Mouse (Mus musculus) cerebellum, adult 9-11 months (tissue): ENCODE measurements around the gene Odf3l2.

Experiments
- DNase-seq: peaks from one replicate; pipeline ENCODE4 v3.0.0; 2022

The Odf3l2 gene

DNA sequence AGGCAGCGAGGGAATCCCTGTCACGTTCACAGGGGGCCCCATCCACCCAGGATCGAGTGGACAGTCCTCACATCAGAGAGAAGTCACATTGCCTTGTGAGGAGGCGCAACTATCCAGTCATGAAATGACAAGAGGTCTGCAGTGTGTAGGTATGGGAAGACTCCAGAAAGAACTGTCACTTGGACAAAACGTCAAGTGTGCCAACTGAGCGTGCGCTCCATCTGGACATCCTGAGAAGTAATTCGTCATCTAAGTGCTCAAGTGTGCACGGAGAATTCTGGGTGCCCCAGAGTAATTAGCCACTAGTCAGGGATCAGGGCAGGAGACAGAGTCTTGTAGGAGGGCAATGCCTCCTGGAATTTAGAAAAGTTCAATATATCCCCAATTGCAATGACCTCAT, 20.1 kb downstream of the Odf3l2 start:
- DNase-seq, result no peak

GRCm38 (mm10) chr10:79623950-79624349, 21.6 kb downstream of the Odf3l2 start:
- DNase-seq, result no peak

DNA sequence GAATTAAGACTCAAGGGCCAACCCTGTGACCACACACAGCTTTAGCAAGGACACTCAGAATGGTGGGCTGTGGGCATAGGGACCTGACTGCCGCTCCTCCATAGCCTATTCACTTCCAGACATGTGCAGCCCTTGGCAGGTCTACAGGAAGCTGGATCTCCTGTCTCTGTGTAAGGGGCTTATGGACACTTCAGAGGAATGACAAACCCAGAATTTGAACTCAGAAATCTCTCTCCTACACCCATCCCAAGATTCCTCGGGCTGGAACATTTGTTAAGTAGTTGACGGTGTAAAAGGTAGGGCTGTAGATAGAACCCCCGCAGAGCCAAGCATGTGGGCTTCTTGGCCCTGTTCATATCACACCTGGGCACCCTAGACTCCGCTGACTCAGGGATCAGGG, 29.2 kb downstream of the Odf3l2 start:
- DNase-seq, result no peak

DNA sequence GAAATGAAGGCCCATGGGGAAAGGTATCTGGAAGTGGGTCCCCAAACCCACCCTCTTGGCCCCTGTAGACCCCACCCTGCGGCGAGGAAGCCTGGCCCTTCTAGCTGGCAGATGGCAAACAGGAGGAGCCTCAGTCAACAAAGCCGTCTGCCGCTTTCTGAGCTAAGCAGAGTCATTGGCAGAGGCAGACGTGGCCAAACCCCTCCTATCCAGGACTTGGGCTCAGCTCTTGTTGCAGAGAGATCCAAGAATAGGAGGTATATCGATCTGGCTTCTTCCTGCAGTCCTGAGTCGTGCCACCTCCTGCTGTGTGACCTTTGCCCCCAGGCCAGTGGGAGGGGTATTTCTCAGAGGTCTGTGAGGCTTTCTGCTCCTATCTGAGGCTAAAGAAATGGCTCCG, 29.7 kb downstream of the Odf3l2 start:
- DNase-seq, result peak; percentile 67

- no peak for DNase-seq
Observed at GRCm38 (mm10) chr10:79614305-79614643, 31.3 kb downstream of the Odf3l2 start.

DNA sequence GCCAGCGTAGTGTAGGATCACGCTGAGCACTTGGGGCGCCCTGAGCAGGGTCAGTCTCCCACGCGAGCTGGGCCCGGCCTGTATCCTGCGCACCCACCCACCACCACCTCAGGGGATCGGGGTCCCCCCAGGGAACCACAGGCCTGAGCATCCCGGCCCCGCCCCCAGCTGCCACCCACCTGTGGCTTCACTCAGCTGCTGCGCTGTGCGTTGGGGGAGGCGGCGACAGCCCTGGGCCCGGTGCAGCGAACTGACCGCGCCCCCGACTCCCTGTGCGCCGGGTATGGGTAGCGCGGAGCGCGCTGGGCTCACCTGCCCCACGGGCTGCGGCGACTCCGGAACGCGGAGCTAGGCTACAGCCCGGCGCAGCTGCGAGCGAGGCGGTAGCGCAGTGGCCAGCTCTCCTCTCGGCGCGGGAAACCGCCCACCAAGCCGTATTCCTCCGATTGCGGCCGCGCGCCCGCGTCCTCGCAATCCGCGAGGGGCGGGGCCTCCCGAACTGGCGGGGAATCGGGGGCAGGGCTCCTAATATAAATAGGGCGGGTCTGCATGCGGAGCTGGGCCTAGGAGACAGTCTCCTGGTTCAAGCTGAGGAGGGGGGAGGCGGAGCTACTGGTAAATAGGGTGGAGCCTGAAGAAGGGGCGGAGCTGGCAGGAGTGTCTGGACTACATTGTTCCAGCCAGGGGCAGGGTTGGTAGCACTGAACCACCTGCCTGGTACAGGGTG, 31.8 kb downstream of the Odf3l2 start, which contains the start of gene C2cd4c:
TSS of gene C2cd4c (minus strand) at position 448 of the 727 bp plus-strand sequence.
- DNase-seq, result peak; percentile 86

DNA sequence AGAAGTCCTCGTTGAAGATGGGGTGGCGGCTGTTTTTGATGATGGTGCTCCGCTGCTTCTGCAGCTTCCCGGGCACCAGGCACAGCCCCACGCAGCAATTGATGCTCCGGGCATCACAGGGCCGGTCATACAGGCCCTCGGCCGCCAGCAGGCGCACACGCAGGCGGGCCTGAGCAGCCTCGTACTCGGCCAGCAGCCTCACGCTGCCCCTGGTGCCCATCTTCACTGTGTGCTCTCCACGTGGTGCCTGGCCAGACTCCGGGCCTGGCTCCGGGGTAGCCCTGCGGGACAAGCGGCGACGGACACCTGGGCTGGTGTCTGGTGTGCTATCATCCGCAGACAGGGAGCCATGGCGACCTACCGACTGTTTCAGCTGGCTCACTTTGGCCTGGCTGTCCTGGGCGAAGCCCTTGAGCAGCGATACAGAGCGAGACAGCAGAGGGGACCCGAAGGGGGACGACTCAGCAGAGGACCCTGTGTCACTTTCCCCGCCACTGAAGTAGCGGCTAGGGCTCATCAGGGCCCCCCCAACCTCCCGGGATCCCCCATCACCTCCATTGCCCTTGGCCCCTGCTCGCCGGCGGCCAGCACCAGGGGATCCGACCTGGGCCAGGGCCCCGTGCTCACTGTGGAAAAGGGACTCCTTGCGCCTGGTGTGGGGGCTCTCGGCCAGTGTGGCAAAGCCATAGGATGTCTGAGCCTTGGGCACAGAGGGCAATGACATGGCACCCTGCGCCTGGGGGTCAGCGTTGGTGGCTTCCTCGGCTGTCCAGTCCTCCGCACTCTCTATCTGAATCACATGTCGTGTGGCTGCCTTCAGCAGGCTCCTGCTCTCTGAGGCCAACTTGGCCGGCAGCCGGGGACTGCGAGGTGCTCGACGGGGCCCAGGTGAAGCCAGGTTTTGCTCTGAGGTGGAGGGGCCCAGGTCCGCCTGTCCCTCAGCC, 33.1 kb downstream of the Odf3l2 start:
- DNase-seq, result peak; percentile 49

GRCm38 (mm10) chr10:79611296-79611695, 34.2 kb downstream of the Odf3l2 start:
- DNase-seq, result no peak

- DNase-seq, result no peak
Observed at GRCm38 (mm10) chr10:79609276-79609675, 36.3 kb downstream of the Odf3l2 start.

DNA sequence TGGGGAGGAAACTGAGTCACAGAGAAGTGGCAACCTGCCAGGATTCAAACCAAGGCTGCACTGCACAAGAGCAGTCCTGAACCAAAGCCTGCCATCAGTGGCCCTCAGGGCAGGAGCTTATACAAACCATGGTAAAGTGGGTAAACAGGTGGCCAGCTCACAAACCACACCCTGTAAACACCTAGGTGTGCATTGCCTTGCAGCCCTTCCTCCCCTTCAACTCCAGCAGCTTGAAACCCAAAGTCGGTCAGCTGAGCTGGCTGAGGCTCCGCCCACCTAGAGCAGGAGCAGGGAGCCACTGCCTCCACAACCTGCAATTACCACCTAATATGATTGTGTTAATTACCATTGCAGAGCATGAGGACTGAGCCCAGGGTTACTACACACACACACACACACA, 37.6 kb downstream of the Odf3l2 start:
- DNase-seq, result no peak

- no peak for DNase-seq
Observed at GRCm38 (mm10) chr10:79606537-79606936, 39.0 kb downstream of the Odf3l2 start.

GRCm38 (mm10) chr10:79597936-79598230, 47.7 kb downstream of the Odf3l2 start:
- DNase-seq, result no peak

- DNase-seq, result no peak
Observed at GRCm38 (mm10) chr10:79597051-79597935, 48.2 kb downstream of the Odf3l2 start.

DNA sequence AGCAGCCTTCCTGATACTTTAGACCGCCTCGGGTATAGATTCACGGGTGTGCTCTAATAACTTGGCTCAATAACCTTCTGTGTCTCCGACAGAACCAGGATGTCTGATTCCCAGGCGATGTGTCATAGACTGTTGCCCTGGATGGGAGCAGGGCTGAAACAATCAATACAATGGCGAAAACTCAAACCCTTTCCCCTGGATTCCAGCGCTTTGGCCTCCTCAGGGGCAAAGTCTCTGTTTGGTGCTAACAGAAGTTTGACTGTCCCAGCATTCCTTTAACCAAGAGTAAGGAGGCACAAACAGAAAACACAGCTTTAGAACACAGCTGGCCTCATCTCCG, 50.0 kb downstream of the Odf3l2 start:
- no peak for DNase-seq

GRCm38 (mm10) chr10:79594872-79595589, 50.5 kb downstream of the Odf3l2 start:
- peak; percentile 66 for DNase-seq

- no peak for DNase-seq
Observed at GRCm38 (mm10) chr10:79594111-79594510, 51.4 kb downstream of the Odf3l2 start.

DNA sequence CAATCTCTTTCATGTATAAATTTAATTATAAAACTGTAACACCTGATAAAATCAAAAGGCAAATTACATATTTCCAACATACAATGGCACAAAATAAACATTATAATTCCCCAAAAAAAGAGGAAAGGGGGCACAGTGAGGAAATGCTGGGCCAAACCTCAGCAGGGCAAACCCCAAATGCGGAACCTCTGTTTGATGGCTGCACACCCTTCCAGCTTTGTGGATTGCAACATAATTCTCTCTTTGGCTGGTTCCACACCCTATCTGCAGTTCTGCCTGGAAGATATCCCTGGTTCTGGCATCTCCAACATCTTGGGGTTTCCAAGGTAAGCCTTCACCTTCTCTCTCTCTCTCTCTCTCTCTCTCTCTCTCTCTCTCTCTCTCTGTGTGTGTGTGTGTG, 54.8 kb downstream of the Odf3l2 start:
- no peak for DNase-seq
